Mouse (Mus musculus) testis, adult 2 months (tissue): Measurements from ENCODE around the gene Lrrc71.

Source experiments
- CTCF ChIP-seq: fragments of 200-500 bp; IDR thresholded peaks from 2 replicates; pipeline ENCODE4 v1.5.1; 2012; ENCODE audit warnings: low read depth, mild to moderate bottlenecking, inconsistent platforms, low read length, moderate library complexity; ENCODE audit not compliant: control insufficient read depth, insufficient read depth, insufficient replicate concordance
- POLR2A ChIP-seq: fragments of 200-500 bp; IDR thresholded peaks from 2 replicates; pipeline ENCODE4 v1.6.1; 2012; ENCODE audit warnings: low read depth, mild to moderate bottlenecking, inconsistent platforms, low read length, moderate library complexity; ENCODE audit not compliant: control insufficient read depth

- no peak for TF ChIP-seq POLR2A
- no peak for TF ChIP-seq CTCF
Observed at GRCm38 (mm10) chr3:87785626-87786214, 37.3 kb upstream of the Lrrc71 start.
